Mouse (Mus musculus) A20 (cell line): ENCODE measurements around the gene Muc1.
A peak's percentile ranks its signal among the peaks of the same experiment; 100 is the strongest.

ENCODE experiments used
- DNase-seq: peaks from one replicate; pipeline ENCODE4 v3.0.0-alpha.2; 2011; ENCODE audit warnings: low read depth, low spot score

Muc1 gene

DNA sequence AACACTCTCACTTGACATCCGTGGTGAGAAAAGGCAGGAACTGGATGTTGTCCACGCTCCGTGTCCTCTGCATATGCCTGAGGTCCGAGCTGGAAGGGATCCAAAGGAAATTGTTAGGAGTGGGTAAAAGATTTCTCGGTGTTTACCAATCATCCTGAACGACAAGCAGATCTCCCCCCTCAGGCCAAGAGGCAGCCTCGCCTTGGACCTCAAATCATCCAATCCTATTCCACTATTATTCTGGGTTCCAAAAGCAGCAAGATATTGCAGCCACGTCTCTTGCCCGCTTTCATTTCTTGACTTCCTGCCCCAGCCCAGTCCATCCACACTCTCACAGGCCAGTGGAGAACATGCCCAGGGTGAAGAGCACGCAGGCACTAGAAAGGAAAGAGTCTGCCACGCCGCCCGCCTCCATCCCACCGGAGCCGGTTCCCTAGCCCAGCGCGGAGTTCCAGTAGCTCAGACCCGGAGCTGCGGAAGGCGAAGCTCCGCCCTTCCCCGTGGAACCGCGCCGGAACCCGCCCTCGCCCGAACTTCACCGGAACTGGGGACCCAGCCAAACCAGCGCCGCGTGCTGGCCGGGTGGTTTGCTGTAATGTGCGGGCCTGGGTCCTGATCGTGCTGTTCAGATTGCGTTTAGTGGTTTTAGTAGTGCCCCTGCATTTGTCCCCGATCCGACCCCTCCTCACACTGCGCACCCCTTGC lies 41.3 kb downstream of the Muc1 start, which contains the start of gene Slc50a1:
Gene Slc50a1 (minus strand): TSS at position 520 of the 705 bp plus-strand sequence.
- peak; percentile 85 for DNase-seq

DNA sequence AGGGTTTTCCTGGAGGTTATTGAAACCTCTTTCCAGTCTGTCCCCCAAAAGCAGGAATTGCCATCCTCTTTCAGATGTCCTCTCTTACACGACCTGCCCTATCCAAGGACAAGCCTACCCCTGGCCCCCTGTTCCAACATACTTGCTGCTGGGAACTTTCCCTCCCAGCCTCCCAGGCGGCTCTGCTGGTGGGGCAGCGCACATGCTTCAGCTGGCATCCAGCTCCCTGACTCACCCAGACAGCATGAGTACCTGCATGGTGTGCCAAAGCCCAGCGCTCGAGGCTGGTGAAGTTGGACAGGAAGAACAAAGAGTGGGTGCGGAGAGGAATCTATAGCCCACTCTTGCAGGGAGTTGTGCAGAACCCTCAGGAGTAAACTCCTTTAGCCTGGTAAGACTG lies 42.0 kb downstream of the Muc1 start:
- no peak for DNase-seq

DNA sequence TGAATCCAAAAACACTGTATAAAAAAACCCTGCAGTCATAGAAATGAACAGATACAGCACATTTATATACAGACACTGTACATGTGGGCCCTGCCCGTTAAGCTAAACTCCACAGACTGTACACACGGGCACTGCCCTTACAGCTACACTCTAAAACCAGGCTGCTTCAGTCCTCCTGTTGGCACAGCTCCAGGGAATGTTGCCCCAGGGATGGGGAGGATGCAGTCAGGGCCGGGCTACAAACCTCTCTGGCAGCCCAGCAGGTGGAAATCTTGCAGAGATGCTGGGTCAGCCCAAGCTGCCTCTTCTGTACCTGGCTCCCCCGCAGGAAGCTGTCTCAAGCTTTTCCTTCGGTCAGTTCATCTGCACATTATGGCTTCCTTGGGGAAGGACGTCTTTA lies 42.9 kb downstream of the Muc1 start:
- DNase-seq, result no peak

DNA sequence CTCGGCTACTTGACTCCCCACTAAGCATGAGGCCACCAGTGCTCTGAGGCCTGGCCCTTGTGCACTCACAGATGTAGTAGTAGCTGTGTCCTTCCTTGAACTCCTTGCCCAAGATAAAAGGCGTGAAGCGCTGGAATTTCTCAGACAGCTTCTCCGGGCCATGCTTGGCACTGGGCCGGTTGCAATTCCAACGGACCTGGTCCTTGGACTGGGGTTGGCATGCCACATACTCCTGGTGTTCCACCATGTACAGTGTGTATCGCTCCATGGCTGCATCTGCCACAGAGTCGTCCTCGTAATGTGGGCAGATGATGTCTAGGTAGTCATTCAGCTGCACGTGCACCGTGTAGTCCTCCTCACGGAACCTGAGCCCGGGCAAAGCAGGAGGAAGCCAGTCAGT lies 47.2 kb downstream of the Muc1 start:
- no peak for DNase-seq

DNA sequence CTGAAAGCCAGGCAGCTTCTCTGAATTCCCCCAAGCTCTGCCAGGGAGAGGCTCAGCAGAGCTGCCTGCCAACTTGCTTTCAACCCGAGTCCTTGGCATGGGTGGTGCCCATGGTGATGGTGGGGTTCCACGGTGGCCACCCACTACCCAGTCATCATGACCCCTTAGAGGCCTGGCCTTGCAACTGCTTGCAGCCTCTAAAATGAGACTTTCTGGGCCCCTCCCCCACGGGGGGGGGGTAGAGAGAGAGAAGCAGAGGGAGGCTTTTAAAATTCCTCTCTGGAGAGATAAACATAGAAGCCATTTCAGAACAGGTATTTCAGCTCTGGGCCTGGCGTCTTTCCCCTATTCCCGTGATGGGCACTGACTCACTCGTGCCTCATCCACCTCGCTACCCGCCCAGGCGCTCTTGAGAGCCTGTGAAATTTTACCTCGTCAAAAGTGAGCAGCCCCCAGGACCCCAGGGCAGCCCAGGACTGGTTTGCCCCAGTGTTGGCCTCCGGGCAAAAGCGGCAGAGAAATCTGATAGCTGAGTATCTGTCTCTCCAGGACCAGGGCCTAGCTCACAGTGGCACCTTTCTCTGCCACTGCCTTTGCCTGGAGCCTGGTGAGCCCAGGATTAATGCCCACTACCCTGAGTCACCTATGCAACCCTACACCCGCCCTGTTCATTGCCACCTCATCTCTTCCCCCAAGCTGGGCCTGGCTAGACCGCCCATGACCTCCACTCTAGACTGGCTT lies 48.6 kb downstream of the Muc1 start:
- no peak for DNase-seq

DNA sequence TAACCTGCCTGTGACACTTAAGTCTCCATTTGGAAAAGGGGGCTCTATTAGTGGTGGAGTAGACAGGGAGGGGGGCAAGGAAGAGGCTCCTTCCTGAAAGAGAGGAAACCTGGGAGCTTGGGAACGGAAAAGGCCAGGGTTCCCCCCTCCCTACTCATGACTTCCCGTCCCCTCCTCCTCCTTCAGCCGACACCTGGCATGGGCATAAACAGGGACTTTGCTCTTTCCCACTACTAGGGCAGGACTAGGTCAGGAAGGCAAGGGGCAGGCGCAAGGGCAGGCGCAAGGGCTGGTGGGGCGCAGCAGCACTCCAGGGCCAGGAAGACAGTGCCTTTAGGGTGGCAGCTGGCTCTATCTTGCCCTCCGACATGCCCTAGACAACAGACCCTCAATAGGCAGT lies 49.2 kb downstream of the Muc1 start:
- no peak for DNase-seq

DNA sequence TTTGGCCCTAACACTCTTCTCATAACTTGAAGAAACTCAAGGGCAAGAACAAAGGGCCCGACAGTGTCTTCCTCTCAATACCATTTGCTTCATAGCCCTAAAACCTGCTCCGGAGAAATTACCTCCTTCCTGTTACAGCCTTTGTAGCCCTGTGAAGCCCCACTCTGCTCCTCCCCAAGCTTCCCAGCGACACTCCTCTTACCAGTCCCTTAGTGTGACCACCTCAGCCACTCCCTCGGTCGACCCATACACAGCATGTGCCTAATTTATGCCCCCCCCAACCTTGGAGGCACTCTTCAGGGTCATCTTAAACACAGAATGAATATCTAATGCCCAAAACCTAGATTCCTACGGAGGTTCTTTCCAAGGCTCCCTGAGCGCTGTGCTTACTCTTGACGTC lies 49.8 kb downstream of the Muc1 start:
- DNase-seq, result no peak

DNA sequence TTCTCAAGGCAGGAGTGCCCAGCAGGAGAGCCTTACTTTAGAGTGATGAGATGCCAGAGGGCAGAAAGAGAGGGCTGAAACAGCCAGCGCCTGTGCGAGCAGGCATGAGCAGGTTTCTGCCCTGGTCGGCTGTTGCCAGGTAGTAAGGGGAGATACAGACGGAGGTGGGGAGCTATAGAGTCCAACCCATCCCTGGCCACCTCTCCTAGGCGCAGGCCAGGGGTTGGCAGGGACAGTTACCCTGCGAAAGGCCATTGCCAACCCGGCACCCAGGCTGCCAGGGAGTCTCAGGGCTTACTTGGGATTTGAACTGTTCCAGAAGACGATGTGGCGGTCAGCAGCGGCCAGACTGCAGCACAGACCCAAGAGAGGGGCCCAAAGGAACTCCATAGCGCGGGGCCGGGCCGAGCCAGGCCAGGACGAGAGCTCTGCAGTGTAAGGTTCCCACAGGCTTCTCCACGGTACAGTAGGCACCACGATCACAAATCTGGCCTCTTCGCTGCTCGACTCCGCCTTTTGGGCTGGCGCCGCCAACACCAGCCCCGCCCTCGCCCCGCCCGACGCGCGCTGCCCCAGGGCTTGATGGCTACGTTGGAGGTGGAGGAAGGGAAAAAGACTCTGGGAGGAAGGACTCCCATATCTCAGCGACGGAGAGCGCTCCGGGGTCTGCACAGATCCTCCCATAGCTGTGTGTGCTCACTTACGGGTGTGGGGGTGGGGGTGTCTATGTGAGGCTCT lies 50.5 kb downstream of the Muc1 start:
- peak; percentile 87 for DNase-seq

DNA sequence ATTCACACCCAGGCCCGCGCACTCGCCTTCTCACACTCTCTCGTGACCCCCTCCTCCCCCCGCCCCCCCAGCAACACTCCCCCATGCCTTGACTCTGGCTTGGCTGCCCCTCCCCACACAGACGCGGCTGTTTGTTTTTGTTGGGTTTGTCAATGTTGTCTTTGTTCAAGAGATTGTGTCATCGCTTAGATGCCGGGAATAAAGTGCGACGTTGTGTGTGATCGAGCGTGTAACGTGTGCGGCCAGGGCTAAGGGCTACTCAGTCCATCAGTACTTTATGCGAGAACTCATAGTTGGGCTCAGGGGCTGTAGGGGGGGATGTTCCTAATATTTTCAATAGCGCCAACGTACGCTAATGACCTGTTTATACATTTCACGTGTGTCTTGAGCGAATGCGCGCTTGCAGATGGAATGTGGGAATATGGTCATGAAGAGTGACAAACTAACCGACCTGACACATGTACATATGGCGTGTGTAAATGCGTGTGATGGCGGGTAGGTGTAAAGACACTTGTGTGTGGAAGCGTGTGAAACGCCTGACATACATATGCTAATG lies 51.3 kb downstream of the Muc1 start:
- DNase-seq, result peak; percentile 59

DNA sequence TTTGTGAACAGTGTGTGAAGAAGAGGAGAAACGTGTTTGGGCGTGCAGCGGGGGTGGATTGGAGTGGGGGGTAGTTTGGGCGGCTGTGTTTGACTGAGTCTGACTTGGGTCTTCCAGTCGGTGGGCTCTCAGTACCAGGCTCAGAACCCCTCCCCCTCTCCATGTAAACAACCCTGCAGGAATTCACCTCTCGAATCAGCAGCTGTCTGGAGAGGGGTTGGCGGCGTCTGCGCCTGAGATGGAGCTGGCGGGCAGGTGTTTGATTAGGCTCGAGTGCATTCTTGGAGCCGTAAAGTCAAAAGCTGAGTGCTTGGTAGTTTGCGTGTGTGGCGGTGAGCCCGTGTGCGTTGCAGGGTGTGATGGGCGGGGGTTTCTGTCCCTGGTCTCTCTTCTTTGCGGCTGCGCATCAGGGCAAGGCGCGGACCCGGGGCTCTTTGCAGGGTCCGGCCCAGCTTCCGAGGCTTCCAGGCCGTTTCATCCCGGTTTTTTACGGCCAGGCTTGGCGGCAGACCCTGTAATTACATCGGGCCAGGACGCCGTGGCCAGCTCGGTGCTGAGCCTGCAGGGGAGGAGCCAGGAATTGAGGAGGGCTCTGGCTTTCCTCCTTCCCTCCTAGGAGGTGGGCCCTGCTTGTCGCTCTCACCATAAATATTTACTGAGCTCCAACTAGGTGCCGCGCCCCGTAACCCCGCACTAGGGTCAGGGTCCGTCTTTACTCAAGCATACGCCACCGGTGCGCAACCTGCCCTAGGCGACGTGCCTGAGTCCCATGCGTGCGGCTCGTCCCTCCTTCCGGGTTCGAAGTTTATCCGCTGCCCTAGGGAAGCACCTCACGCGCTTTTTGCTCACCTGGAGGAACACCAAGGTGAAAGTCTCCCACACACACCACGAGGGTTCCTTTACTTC lies 52.0 kb downstream of the Muc1 start, which contains the start of gene Efna1:
Gene Efna1 (minus strand): TSS at position 537 of the 906 bp plus-strand sequence.
- DNase-seq, result peak; percentile 72

DNA sequence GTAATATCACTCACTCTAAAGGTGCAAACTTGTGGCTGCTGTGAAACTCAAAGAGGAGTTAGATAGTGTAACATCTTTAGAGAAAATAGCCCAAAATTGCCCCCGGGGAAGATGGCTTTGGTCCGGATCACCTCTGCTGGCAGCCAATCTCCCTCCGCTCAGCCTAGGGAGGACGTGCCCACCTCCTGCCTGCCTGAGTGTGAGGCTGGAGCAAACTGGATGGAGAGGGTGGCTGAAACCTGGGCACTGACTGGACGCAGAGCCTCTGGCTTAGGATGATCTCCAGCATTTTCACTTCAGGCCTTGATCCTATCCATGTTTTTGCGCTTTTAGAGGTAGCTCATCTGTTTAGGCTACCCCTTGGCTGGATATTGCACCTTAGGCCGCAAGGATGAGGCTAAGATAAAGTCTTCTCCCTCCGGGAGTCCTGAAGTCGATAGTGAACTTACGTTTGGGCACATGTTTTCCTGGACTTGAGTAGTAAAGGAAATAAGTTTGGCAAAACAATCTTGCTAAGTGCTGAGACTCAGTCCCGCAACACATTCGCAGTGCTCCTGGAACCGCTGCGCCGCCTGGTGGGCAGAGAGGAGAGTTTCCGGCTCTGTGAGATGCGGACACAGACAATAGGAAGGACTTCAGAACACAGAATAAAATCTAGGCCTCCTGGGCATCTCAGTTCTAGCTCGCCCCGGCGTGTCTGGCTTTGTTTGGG lies 52.9 kb downstream of the Muc1 start:
- peak; percentile 87 for DNase-seq

DNA sequence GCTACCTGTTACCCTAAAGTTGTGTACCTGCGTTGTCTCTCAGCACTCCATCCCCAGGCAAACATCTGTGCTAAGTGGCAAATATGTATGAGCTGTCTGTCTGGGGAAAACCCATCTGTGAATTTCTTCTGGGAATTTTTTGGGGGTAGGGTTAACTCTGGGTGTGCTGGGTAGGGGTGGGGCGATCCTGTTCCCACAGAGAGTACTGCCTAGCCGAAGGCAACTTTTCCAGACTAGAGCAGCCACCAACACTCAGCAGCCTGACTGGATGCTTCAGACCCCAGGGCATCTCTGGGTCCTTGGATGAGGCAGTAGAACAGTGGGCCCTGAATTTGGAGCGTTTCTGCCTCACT lies 53.4 kb downstream of the Muc1 start:
- no peak for DNase-seq
